Mouse (Mus musculus) kidney, postnatal 25 days (tissue): ENCODE data around the gene Cyba.

ENCODE experiments used
- DNase-seq, 2 experiments: peaks; one replicate each; pipeline ENCODE4 v3.0.0; 2021; ENCODE audit warnings: mixed read lengths in 2 of 2

The Cyba gene

DNA sequence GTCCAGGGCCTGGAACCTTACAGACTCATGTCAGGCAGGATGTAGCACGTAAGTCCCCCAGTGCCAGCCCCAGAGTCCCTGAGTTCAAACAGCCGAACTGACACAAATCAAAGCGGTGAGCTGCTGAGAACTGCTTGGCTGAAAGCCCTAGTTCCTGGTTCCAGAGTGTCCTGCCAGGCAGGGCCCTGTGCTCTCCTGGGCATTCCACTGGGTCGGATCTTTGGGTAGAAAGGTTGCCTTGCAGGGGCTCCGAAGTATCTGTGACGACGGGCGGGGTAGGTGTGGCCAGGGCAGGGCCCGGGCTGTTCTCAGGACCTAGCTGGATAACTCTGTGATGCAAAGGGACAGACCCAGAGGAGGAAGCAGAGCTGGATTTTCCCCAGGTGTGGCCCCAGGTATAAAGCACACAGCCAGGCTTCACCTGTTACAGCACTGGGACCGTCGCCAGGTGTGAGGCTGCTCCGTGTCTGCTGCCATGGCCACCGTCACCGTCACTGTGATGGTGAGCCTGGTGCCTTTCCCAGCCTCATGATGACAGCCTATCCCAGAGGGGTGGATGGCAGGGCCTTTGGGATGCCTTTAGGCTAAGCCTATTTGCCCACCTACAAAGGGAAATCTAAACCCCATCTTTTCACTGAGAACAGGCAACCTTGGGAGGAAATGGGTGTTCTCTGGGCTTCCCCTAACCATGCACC lies 11.2 kb downstream of the Cyba start, which contains the start of gene Il17c:
TSS of gene Il17c (plus strand) at position 645 of the 695 bp plus-strand sequence.
- peak in 1 of 2 experiments; percentile 25 for DNase-seq

DNA sequence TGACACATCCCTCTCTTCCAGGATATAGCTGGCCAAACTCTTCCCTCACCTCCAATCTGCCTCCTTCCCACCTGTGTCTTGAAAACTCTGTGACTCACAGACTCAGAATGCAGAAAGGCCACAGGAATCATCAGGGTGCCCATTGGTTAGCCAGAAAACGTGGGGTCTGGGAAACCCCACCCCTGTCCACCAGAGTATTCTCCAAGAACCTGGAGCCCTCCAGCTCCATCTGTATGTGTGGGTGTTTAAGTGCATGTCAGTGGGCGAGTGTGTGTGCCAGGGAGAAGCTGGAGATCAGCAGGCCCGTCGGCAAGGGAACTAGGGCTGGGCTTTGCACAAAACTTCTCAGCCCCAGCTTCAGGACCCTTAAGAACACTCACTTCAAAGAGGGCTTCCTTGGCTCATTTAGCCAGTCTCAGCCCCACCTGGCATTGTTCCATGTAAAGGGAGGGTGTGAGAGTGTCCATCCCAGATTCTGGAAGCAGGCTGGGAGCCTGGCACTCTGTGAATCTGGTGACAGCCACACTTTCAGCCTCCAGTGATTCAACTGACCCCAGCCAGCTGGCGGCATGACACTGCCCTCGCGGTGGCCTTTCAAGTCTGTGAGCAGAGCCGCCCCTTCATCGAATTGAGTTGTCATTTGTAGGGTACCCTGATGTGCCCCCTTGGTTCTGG lies 12.7 kb downstream of the Cyba start:
- DNase-seq, result no peak

GRCm38 (mm10) chr8:122415554-122415953 lies 17.2 kb downstream of the Cyba start:
- no peak for DNase-seq

GRCm38 (mm10) chr8:122414311-122414710 lies 18.4 kb downstream of the Cyba start:
- peak in 1 of 2 experiments; percentile 30 for DNase-seq

GRCm38 (mm10) chr8:122407678-122408077 lies 25.1 kb downstream of the Cyba start:
- no peak for DNase-seq

- DNase-seq, result peak; percentile 67 to 87
These were observed 27.5 kb downstream of the Cyba start for GRCm38 (mm10) chr8:122405146-122405805.

DNA sequence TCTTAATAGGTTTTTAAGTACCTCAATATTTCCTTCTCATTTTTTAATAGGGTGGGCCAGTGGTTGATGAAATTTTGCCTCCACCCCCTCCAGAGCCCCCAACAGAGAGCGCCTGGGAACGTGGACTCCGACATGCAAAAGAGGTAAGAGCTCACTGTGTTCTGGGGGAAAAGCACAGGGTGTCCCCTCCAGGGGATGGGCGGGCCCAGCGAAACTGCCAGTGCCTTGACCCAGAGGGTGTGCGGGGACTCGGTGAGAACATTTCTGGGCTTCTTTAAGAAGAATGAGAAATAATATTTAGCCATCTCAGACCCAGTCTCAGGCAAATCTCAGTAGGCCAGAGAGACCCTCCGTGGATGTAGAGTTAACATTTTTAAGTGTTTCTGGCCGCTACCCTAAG lies 34.5 kb downstream of the Cyba start:
- no peak for DNase-seq

DNA sequence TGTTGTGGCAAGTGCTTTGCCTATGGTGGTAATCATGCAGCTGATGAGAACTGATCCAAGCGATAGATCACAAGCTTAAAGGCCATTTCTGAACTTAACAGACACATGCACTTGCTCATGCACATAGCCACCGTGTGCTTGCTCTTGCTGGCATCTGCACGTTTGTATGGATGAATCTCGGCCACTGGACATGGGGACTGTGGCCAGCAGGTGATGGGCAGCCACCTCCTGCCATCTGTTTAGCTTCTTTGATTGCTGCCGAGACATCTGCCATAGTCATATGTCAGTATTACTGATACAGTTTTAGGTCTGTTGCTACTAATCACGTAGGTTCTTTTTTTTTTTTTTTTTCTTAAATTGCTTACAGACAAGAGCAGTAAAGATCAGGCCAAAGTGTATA lies 37.4 kb downstream of the Cyba start:
- DNase-seq, result no peak

DNA sequence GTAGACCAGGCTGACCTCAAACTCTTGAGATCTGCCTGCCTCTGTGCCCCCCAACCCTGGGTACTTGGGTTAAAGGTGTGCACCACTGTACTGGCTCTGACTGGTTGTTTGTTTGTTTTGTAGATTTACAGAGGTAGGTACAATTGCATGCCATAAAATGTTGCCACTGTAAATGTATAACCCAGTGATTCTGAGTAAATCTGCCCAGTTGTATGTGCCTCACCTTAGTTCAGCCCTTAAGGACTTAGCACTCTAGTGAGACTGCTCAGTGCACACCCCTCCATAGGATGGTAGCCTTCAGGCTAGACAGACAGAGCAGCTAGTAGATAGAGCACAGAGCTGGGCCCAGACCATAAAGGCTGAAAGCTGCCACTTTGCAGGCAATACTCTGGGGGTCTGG lies 39.0 kb downstream of the Cyba start:
- DNase-seq, result no peak

GRCm38 (mm10) chr8:122390758-122391157 lies 42.0 kb downstream of the Cyba start:
- no peak for DNase-seq

DNA sequence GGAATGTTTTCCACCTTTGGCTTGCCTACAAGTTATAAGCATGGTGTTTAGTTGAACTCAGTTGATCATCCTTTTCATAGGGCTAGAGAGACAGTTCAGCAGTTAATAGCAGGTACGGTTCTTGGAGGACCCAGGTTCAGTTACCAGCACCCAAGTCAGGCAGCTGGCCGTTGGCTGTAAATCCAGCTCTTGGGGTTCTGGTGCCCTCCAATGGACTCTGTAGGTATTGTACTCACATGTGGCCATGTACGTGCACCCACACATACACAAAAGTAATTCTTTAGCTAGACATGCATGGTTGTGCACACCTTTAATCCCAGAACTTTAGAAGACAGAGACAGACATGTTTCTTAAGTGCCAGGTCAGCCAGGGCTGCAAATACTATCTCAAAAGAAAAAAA lies 43.4 kb downstream of the Cyba start:
- no peak for DNase-seq

- DNase-seq, result no peak
These were observed 49.7 kb downstream of the Cyba start for GRCm38 (mm10) chr8:122383039-122383438.

DNA sequence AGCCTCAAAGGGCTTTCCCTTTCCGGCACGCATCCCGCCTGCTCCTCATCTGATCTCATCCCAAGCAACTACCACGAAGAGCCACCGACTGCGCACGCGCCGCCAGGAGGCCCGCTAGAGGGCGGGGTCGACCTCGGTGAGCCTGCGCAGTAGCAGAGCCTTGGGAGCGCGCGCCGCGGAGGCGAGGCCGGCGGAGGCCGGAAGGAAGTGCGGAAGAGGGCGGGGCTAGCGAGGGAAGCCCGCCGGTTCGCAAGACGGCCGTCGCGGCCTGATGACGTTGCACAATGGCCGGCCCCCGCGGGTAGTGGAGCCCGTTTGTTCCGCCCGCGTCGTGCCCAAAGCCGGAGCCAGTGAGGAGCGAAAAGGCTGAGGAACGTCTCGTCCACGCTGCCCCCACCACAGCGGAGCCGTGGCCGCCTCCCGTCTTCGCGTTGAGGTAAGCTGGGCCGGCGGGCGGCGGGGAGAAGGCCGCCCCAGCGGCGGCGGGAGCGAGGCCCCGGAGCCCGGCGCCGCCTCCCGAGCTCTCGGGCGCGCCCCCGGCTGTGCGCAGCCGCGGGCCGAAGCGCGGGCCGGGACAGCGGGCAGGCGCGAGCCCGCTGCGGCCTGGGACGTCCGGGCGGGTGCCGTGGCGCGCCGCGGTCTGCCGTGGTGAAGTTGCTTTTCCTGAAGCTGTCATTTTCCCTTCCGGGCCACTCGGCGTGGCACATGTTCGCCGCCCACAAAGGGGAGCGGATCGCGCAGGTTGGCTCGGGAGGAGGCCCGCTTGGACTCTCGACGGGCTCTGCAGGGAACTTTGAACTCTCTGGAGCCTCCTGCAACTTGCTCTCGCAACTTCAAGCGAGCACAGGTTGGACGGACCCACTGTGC lies 56.1 kb downstream of the Cyba start, which contains the start of gene Zc3h18:
TSS of gene Zc3h18 (plus strand) at position 245 of the 867 bp plus-strand sequence.
- DNase-seq, result peak; percentile 99 to 100

- DNase-seq, result no peak
These were observed 56.9 kb downstream of the Cyba start for GRCm38 (mm10) chr8:122375751-122376364.

GRCm38 (mm10) chr8:122375320-122375719 lies 57.4 kb downstream of the Cyba start:
- DNase-seq, result no peak
